Mouse (Mus musculus) erythroblast, embryonic 14.5 days (primary cell): Measurements from ENCODE around the gene Tmem221.

Source experiments
- GATA1 ChIP-seq: IDR thresholded peaks from 2 replicates; pipeline ENCODE4 v1.6.1; 2012; ENCODE audit warnings: low read length, inconsistent platforms, mixed read lengths
- TAL1 ChIP-seq: IDR thresholded peaks from 3 replicates; pipeline ENCODE4 v1.6.1; 2012; ENCODE audit warnings: low read length, inconsistent platforms, mixed read lengths

- TF ChIP-seq TAL1, result no peak
- TF ChIP-seq GATA1, result no peak
Observed at GRCm38 (mm10) chr8:71545053-71545452, 13.6 kb downstream of the Tmem221 start.
